In the genomic region with DNA sequence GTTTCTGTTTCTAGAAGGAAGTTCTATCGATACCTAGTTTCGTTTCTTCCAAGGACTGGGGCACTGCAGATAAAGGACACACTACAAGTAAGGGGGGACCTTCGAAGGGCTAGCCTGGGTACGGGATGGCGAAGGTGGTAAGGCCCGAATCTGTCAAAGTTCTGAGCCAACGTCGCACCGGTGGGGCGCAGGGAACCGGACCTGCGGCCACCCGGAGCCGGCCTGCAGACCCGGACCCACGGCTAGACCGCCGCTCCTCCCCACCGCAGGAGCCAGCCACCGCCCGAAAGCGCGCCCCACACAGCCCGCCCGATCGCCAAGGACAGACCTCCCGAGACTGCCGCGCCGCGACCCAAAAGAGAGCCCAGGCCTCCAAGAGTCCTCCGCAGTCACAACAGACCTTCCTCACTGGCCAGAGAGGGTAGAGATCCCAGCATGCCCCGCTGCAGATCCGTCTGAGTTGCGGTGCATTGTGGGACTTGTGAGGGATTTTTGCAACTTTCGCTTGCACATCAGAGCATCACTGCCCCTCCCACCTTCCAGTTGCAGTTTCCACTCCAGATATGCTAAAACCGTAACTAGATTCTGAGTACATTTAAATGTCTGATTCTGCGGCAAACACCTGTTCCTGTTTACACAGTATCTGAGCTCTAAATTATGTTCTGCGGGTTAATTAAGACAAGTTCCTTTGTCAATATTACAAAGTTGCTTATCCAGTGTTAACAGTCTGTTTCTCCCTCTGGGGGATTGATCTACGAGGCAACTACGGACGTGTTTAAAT, we compare ENCODE assay signal across 8 mouse cellular contexts. TPM values are rescaled to one million over a fixed set of nuclear protein-coding genes. Genes with fewer than 3 reads are reported as not detected.
DNase-seq lines count a peak whose midpoint lies in the region; ATAC-seq lines count a peak whose summit lies in the region.

A gene (minus strand): TSS at position 467 of the 781 bp plus-strand sequence.

- peak; percentile 89 to 96 for DNase-seq in adrenal gland, adult (ENCODE audit: inconsistent age in 2 of 2, low spot score in 1 of 2)
- peak; percentile 92 for DNase-seq in embryo, embryonic 10.5 days (ENCODE audit: low spot score)
- peak; percentile 86 for DNase-seq in gastrocnemius, postnatal 14 days
- peak; percentile 77 to 90 for DNase-seq in left cerebral cortex, postnatal 10 days (ENCODE audit: extremely low spot score in 1 of 2, low spot score in 2 of 2)
- peak; percentile 83 for DNase-seq in right cerebral cortex, postnatal 25 days
- peak; percentile 72 to 82 for DNase-seq in urinary bladder, postnatal 4 days (ENCODE audit: low spot score in 2 of 2)

- peak; percentile 95 for ATAC-seq in inflammation-experienced regulatory T-cells, adult 6 months
- ATAC-seq in megakaryocyte-erythroid progenitor cell, adult 5-6 weeks (replicated peaks; ENCODE audit: low FRiP score, low TSS enrichment, poor library complexity, severe bottlenecking) = peak; percentile 99

- intact Hi-C loops in gastrocnemius, postnatal 14 days (cut with DNase I; ENCODE audit: low total_unique reads) = no loop called here
- intact Hi-C loops in left cerebral cortex, postnatal 10 days (cut with DNase I) = no loop called here

RNA-seq across cellular contexts. Expression of the gene that starts here (rescaled TPM):
- 1 to 10 TPM; 6.2 to 6.3 TPM for total RNA-seq in gastrocnemius, postnatal 14 days (2021)
- 10 to 100 TPM; 59.3 to 86.4 (median 70.5) TPM for polyA plus RNA-seq in inflammation-experienced regulatory T-cells, adult 6 months (2017; shearing (Covaris generic))
- 10 to 100 TPM; 13.2 to 15.0 TPM for total RNA-seq in left cerebral cortex, postnatal 10 days (2021)
- 43.0 and 45.3 TPM in 2 replicates for total RNA-seq in megakaryocyte-erythroid progenitor cell, adult 5-6 weeks (2014; fragmentation: Nextera tagmentation)
- 28.9 and 43.7 TPM in 2 replicates for total RNA-seq in megakaryocyte-erythroid progenitor cell, adult 5-6 weeks (2017)

Comparison
In these comparisons a context has a peak if more than half of its experiments do, and no peak if none do; other contexts are left out.
1. Peak in every context shown above with its lines: DNase-seq and ATAC-seq.